Mouse (Mus musculus) embryo, embryonic 10 days (tissue): ENCODE measurements around the gene Tle4.

Source experiments
- DNase-seq: peaks from one replicate; pipeline ENCODE4 v3.0.0-alpha.2; 2015; ENCODE audit warnings: low spot score

The Tle4 gene

GRCm38 (mm10) chr19:14453486-14453885 lies 144.4 kb downstream of the Tle4 start:
- no peak for DNase-seq

GRCm38 (mm10) chr19:14451329-14451728 lies 146.5 kb downstream of the Tle4 start:
- no peak for DNase-seq

- DNase-seq: peak; percentile 54
These were observed 148.1 kb downstream of the Tle4 start for GRCm38 (mm10) chr19:14449738-14450137.

- no peak for DNase-seq
These were observed 149.3 kb downstream of the Tle4 start for GRCm38 (mm10) chr19:14448586-14448985.

- DNase-seq: no peak
These were observed 150.4 kb downstream of the Tle4 start for GRCm38 (mm10) chr19:14447474-14447873.

GRCm38 (mm10) chr19:14441861-14442260 lies 156.0 kb downstream of the Tle4 start:
- no peak for DNase-seq

GRCm38 (mm10) chr19:14437226-14437625 lies 160.6 kb downstream of the Tle4 start:
- DNase-seq: no peak

GRCm38 (mm10) chr19:14436567-14436966 lies 161.3 kb downstream of the Tle4 start:
- DNase-seq: no peak

GRCm38 (mm10) chr19:14435681-14436376 lies 162.0 kb downstream of the Tle4 start:
- peak; percentile 8 for DNase-seq

GRCm38 (mm10) chr19:14433900-14434299 lies 164.0 kb downstream of the Tle4 start:
- no peak for DNase-seq

- no peak for DNase-seq
These were observed 165.4 kb downstream of the Tle4 start for GRCm38 (mm10) chr19:14432436-14432835.

- DNase-seq: no peak
These were observed 170.9 kb downstream of the Tle4 start for GRCm38 (mm10) chr19:14426920-14427319.

GRCm38 (mm10) chr19:14426244-14426868 lies 171.5 kb downstream of the Tle4 start:
- DNase-seq: peak; percentile 23

- DNase-seq: peak; percentile 27
These were observed 172.7 kb downstream of the Tle4 start for GRCm38 (mm10) chr19:14425122-14425521.

GRCm38 (mm10) chr19:14424016-14424964 lies 173.6 kb downstream of the Tle4 start:
- DNase-seq: peak; percentile 54

GRCm38 (mm10) chr19:14421691-14422090 lies 176.2 kb downstream of the Tle4 start:
- no peak for DNase-seq

GRCm38 (mm10) chr19:14419886-14420285 lies 178.0 kb downstream of the Tle4 start:
- DNase-seq: no peak

GRCm38 (mm10) chr19:14416845-14417244 lies 181.0 kb downstream of the Tle4 start:
- DNase-seq: no peak

- no peak for DNase-seq
These were observed 181.9 kb downstream of the Tle4 start for GRCm38 (mm10) chr19:14415996-14416395.

GRCm38 (mm10) chr19:14414957-14415356 lies 182.9 kb downstream of the Tle4 start:
- DNase-seq: no peak

- no peak for DNase-seq
These were observed 191.2 kb downstream of the Tle4 start for GRCm38 (mm10) chr19:14406603-14407002.
